Mouse (Mus musculus): ENCODE data around the gene Cyp1a2. TPM values are rescaled to one million over a fixed set of nuclear protein-coding genes. Genes with fewer than 3 reads are reported as not detected.

The Cyp1a2 gene
- polyA plus RNA-seq, 1 experiment from 2014 or later = not detected

- H3K4me2 ChIP-seq (ENCODE audit: low read depth, low read length) = no peak overlapping the region
- no peaks in the 10 kb centered on the region for H3K27me3 ChIP-seq (ENCODE audit: control insufficient read depth, insufficient read depth, low read length)
- H3K4me3 ChIP-seq (ENCODE audit: low read depth, low read length) = no peak overlapping the region
- H3K9ac ChIP-seq (replicated peaks; ENCODE audit: low read length) = no peak overlapping the region
- H3K27ac ChIP-seq (replicated peaks; ENCODE audit: low read depth, low read length) = no peak overlapping the region
- no peak for ATAC-seq (replicated peaks; ENCODE audit: insufficient number of reproducible peaks, low FRiP score, low TSS enrichment, low read depth)
- DNase-seq (ENCODE audit: low spot score) = no peak
- no peaks in the 10 kb centered on the region for H3K36me3 ChIP-seq (replicated peaks; ENCODE audit: control insufficient read depth, insufficient read depth, low read depth, low read length)
- no peaks in the 10 kb centered on the region for H3K4me1 ChIP-seq (ENCODE audit: control insufficient read depth, insufficient read depth, low read length)
- no peaks in the 10 kb centered on the region for H3K9me3 ChIP-seq (replicated peaks; ENCODE audit: control insufficient read depth, low read length)
- WGBS = 79% methylated on average over 6 of the region's 6 CpGs
Observed at GRCm38 (mm10) chr9:57660501-57660900, 23.0 kb downstream of the Cyp1a2 start.

DNA sequence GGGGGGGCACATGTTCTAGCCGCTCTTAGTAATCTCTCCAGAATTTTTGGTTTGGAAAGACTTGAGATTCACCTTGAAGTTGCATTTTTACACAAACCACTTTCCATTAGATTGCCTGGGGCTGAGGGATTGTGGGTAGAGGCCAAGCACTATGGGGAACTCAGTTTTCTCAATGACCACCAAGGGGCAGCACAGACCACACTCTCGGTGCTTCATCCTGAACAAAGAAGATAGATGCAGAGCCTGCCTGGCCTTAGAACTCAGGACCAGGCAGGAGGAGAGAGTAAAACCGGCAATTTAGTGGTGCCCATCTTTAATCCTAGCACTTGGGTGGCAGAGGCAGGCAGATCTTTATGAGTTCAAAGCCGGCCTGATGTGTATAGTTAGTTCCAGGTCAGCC is 23.7 kb downstream of the Cyp1a2 start:
- peak; percentile 81 for DNase-seq (ENCODE audit: low spot score)
- Histone ChIP-seq H3K9me3 (replicated peaks; ENCODE audit: control insufficient read depth, low read length) (no peaks in the 10 kb centered on the region), H3K4me2 (ENCODE audit: low read depth, low read length) (no peak overlapping the region), H3K36me3 (replicated peaks; ENCODE audit: control insufficient read depth, insufficient read depth, low read depth, low read length) (no peaks in the 10 kb centered on the region), H3K9ac (replicated peaks; ENCODE audit: low read length) (no peak overlapping the region), H3K27me3 (ENCODE audit: control insufficient read depth, insufficient read depth, low read length) (no peaks in the 10 kb centered on the region), H3K27ac (replicated peaks; ENCODE audit: low read depth, low read length) (no peak overlapping the region), H3K4me1 (ENCODE audit: control insufficient read depth, insufficient read depth, low read length) (no peaks in the 10 kb centered on the region), H3K4me3 (ENCODE audit: low read depth, low read length) (no peak overlapping the region)
- 26% methylated on average over 4 of the region's 4 CpGs for WGBS
- ATAC-seq (replicated peaks; ENCODE audit: insufficient number of reproducible peaks, low FRiP score, low TSS enrichment, low read depth) = no peak

DNA sequence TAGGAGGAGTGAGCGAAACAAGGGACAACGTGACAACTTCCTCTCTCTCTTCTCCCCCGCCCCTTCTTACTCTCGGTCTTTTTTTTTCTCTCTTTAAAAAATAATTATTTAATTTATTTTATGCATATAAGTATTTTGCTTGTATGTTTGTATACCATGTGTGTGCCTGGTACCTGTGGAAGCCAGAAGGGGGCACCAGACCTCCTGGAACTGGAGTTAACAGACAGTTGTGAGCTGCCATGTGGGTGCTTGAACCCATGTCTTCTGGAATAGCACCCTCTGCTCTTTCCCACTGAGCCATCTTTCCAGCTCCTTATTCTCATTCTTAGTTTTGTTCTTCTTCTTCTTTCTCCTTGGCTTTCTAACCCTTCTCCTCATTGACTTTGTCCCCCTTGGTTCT is 24.5 kb downstream of the Cyp1a2 start:
- no peaks in the 10 kb centered on the region for H3K4me1 ChIP-seq (ENCODE audit: control insufficient read depth, insufficient read depth, low read length)
- H3K36me3 ChIP-seq (replicated peaks; ENCODE audit: control insufficient read depth, insufficient read depth, low read depth, low read length) = no peaks in the 10 kb centered on the region
- 73% methylated on average over 4 of the region's 4 CpGs for WGBS
- H3K27ac ChIP-seq (replicated peaks; ENCODE audit: low read depth, low read length) = no peak overlapping the region
- H3K9ac ChIP-seq (replicated peaks; ENCODE audit: low read length) = no peak overlapping the region
- DNase-seq (ENCODE audit: low spot score) = no peak
- no peaks in the 10 kb centered on the region; the same call in 1 of the 2 replicates for H3K27me3 ChIP-seq (ENCODE audit: control insufficient read depth, insufficient read depth, low read length)
- no peaks in the 10 kb centered on the region for H3K9me3 ChIP-seq (replicated peaks; ENCODE audit: control insufficient read depth, low read length)
- H3K4me2 ChIP-seq (ENCODE audit: low read depth, low read length) = no peak overlapping the region
- no peak overlapping the region for H3K4me3 ChIP-seq (ENCODE audit: low read depth, low read length)
- ATAC-seq (replicated peaks; ENCODE audit: insufficient number of reproducible peaks, low FRiP score, low TSS enrichment, low read depth) = no peak

DNA sequence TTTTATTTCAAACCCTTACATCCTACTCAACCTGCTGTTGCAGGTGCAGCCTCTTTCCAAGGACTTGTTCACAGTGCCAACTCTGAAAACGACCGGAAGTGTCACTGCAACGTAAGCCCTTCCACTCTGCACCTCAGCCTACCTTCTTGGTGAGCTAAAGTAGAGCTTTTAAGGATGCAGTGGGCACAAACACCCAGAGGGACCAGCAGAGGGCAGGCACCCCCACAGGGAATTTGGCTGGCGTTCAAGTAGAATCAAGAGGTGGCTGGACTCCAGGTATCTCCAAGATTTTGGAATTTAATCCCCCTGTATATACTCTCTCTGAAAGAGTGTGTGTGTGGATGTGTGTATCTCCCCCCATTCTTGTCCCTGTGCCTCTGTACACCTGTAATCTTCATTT is 25.7 kb downstream of the Cyp1a2 start:
- Histone ChIP-seq H3K4me3 (ENCODE audit: low read depth, low read length) (no peak overlapping the region), H3K4me2 (ENCODE audit: low read depth, low read length) (no peak overlapping the region), H3K36me3 (replicated peaks; ENCODE audit: control insufficient read depth, insufficient read depth, low read depth, low read length) (no peaks in the 10 kb centered on the region), H3K4me1 (ENCODE audit: control insufficient read depth, insufficient read depth, low read length) (no peaks in the 10 kb centered on the region), H3K9ac (replicated peaks; ENCODE audit: low read length) (no peak overlapping the region), H3K9me3 (replicated peaks; ENCODE audit: control insufficient read depth, low read length) (no peaks in the 10 kb centered on the region), H3K27me3 (ENCODE audit: control insufficient read depth, insufficient read depth, low read length) (peaks cover 5% of the 10 kb centered on the region; the same call in 1 of the 2 replicates), H3K27ac (replicated peaks; ENCODE audit: low read depth, low read length) (no peak overlapping the region)
- ATAC-seq (replicated peaks; ENCODE audit: insufficient number of reproducible peaks, low FRiP score, low TSS enrichment, low read depth) = no peak
- DNase-seq (ENCODE audit: low spot score) = no peak
- 60% methylated on average over 4 of the region's 4 CpGs for WGBS

DNA sequence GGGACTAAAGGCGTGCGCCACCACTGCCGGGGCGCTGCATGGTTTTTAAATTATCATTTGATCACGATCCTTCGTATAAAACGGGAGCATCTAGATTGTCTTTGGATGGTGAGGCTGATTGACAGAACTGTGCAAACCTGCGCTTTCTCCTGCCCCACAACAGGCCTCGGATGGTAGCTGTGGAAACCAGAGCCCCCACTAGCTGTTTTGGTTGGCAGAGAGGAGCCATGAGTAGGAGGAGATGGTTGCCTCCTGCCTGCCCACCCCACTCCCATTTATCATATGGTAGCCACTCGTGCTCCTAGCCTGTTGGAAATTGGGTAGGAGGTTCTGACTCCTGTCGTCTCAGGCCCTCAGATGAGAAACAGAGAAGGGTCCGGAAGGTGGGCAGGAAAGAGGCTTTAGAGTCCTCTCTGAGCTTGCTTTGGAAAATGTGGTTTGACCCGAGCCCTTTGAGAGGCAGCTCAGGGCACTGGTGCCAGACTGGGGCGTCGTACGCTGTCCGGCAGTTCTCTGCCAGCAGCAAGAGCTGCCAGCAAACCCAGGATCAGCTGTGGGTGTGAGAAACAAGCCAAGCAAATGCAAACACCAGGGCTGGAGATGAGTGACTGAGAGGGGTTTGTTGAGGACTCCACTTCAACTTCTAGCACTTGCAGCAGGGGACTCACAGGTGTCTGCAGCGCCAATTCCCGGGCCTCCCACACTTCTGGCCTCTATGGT is 26.7 kb downstream of the Cyp1a2 start:
- H3K27ac ChIP-seq (replicated peaks; ENCODE audit: low read depth, low read length) = no peak overlapping the region
- H3K27me3 ChIP-seq (ENCODE audit: control insufficient read depth, insufficient read depth, low read length) = peaks cover 5% of the 10 kb centered on the region; the same call in 1 of the 2 replicates
- H3K36me3 ChIP-seq (replicated peaks; ENCODE audit: control insufficient read depth, insufficient read depth, low read depth, low read length) = no peaks in the 10 kb centered on the region
- H3K9ac ChIP-seq (replicated peaks; ENCODE audit: low read length) = no peak overlapping the region
- H3K9me3 ChIP-seq (replicated peaks; ENCODE audit: control insufficient read depth, low read length) = no peaks in the 10 kb centered on the region
- H3K4me1 ChIP-seq (ENCODE audit: control insufficient read depth, insufficient read depth, low read length) = no peaks in the 10 kb centered on the region
- DNase-seq (ENCODE audit: low spot score) = no peak
- H3K4me2 ChIP-seq (ENCODE audit: low read depth, low read length) = no peak overlapping the region
- 80% methylated on average over 19 of the region's 19 CpGs for WGBS
- ATAC-seq (replicated peaks; ENCODE audit: insufficient number of reproducible peaks, low FRiP score, low TSS enrichment, low read depth) = no peak
- no peak overlapping the region for H3K4me3 ChIP-seq (ENCODE audit: low read depth, low read length)

- Histone ChIP-seq H3K4me2 (ENCODE audit: low read depth, low read length) (peak overlapping the region; percentile 34; the same call in 1 of the 2 replicates), H3K36me3 (replicated peaks; ENCODE audit: control insufficient read depth, insufficient read depth, low read depth, low read length) (no peaks in the 10 kb centered on the region), H3K4me1 (ENCODE audit: control insufficient read depth, insufficient read depth, low read length) (no peaks in the 10 kb centered on the region), H3K27me3 (ENCODE audit: control insufficient read depth, insufficient read depth, low read length) (peaks cover 5% of the 10 kb centered on the region; the same call in 1 of the 2 replicates), H3K9me3 (replicated peaks; ENCODE audit: control insufficient read depth, low read length) (no peaks in the 10 kb centered on the region), H3K27ac (replicated peaks; ENCODE audit: low read depth, low read length) (no peak overlapping the region), H3K9ac (replicated peaks; ENCODE audit: low read length) (peak overlapping the region; percentile 22; the same call in 1 of the 2 replicates), H3K4me3 (ENCODE audit: low read depth, low read length) (no peak overlapping the region)
- peak; percentile 97 for DNase-seq (ENCODE audit: low spot score)
- ATAC-seq (replicated peaks; ENCODE audit: insufficient number of reproducible peaks, low FRiP score, low TSS enrichment, low read depth) = peak; percentile 70
- WGBS = 2% methylated on average over 11 of the region's 11 CpGs
Observed at GRCm38 (mm10) chr9:57655749-57656148, 27.8 kb downstream of the Cyp1a2 start.

GRCm38 (mm10) chr9:57654966-57655365 is 28.5 kb downstream of the Cyp1a2 start:
- DNase-seq (ENCODE audit: low spot score) = no peak
- Histone ChIP-seq H3K9me3 (replicated peaks; ENCODE audit: control insufficient read depth, low read length) (no peaks in the 10 kb centered on the region), H3K9ac (replicated peaks; ENCODE audit: low read length) (no peak overlapping the region), H3K36me3 (replicated peaks; ENCODE audit: control insufficient read depth, insufficient read depth, low read depth, low read length) (no peaks in the 10 kb centered on the region), H3K4me3 (ENCODE audit: low read depth, low read length) (no peak overlapping the region), H3K27ac (replicated peaks; ENCODE audit: low read depth, low read length) (no peak overlapping the region), H3K4me2 (ENCODE audit: low read depth, low read length) (no peak overlapping the region), H3K4me1 (ENCODE audit: control insufficient read depth, insufficient read depth, low read length) (no peaks in the 10 kb centered on the region), H3K27me3 (ENCODE audit: control insufficient read depth, insufficient read depth, low read length) (peaks cover 5% of the 10 kb centered on the region; the same call in 1 of the 2 replicates)
- ATAC-seq (replicated peaks; ENCODE audit: insufficient number of reproducible peaks, low FRiP score, low TSS enrichment, low read depth) = no peak
- WGBS = 97% methylated on average over 1 of the region's 1 CpGs

GRCm38 (mm10) chr9:57653283-57653682 is 30.2 kb downstream of the Cyp1a2 start, which contains the start of gene Csk:
TSS of gene Csk (minus strand) at chr9:57653631.
- Histone ChIP-seq H3K4me3 (ENCODE audit: low read depth, low read length) (no peak within 1 kb of the TSS), H3K27ac (replicated peaks; ENCODE audit: low read depth, low read length) (no peak within 1 kb of the TSS; the same call in 1 of the 2 replicates), H3K36me3 (replicated peaks; ENCODE audit: control insufficient read depth, insufficient read depth, low read depth, low read length) (no peaks in the 10 kb centered on the region), H3K9ac (replicated peaks; ENCODE audit: low read length) (no peak within 1 kb of the TSS), H3K4me2 (ENCODE audit: low read depth, low read length) (no peak within 1 kb of the TSS), H3K9me3 (replicated peaks; ENCODE audit: control insufficient read depth, low read length) (no peaks in the 10 kb centered on the region), H3K27me3 (ENCODE audit: control insufficient read depth, insufficient read depth, low read length) (peaks cover 5% of the 10 kb centered on the region; the same call in 1 of the 2 replicates), H3K4me1 (ENCODE audit: control insufficient read depth, insufficient read depth, low read length) (no peaks in the 10 kb centered on the region)
- WGBS = 44% methylated on average over 5 of the region's 5 CpGs
- DNase-seq (ENCODE audit: low spot score) (no peak), ATAC-seq (replicated peaks; ENCODE audit: insufficient number of reproducible peaks, low FRiP score, low TSS enrichment, low read depth) (no peak)

All from embryonic facial prominence, embryonic 11.5 days (tissue).